Mouse (Mus musculus) Muller cell, postnatal 12 days (primary cell): ENCODE measurements around the gene Fam180a.
"Not testable (repeated sequence)": the region's sequence is repeated elsewhere in the genome, so short reads cannot be mapped to it uniquely, and the experiment has no call there.

Experiments used
- DNase-seq: peaks from one replicate; pipeline ENCODE4 v3.0.0-alpha.2; 2015; ENCODE audit errors: inconsistent ontology term

Fam180a gene

GRCm38 (mm10) chr6:35326111-35326515 is at the start of gene Fam180a:
Gene Fam180a, minus strand, starts transcription at chr6:35326141.
- DNase-seq = peak; percentile 76

GRCm38 (mm10) chr6:35374052-35374451 is 48.1 kb upstream of the Fam180a start:
- DNase-seq = no peak

DNA sequence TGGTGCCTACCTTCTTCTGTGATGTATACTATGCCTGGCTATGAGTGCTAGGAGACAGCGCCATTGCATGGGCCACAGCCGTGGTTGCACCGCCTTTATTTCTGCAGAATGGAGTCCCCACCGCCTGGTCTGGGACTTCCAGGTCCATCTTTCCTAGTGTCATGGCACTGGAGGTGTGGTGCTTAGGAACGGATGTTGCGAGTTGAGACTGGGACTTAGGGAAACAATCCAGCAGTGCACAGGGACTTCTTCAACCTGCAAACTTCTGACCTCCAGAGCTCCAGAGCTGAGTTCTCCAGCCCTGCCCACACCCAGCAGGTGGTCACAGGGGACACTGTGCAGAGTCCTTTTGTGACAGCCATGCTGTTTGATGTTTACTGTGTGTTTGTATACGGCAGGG is 44.4 kb upstream of the Fam180a start:
- no peak for DNase-seq

DNA sequence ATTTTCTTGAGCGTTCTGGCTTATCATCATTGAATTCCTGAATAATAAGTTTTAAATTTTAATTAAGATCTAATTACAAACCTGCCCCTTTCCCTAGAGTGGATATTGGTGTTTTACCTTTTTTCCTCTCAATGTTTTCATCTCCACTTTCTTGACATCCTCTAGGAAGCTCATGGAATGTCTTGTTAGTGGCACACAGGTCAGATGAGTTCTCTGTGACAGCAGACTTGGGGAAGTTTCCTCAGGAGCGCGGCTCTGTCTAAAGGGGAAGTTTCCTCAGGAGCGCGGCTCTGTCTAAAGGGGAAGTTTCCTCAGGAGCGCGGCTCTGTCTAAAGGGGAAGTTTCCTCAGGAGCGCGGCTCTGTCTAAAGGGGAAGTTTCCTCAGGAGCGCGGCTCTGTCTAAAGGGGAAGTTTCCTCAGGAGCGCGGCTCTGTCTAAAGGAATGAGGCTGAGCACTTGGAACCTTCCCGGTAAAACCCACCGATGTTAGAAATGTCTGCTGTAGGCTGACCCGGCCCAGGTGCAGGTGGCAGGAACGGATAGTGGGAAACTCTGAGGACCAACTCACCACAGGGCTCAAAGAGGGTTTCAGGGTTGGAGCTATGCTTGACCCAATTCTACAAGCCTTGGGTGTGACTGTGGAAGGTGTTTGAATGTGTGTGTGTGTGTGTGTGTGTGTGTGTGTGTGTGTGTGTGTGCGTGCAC is 43.8 kb upstream of the Fam180a start:
- not testable (repeated sequence) for DNase-seq

GRCm38 (mm10) chr6:35362596-35362995 is 36.7 kb upstream of the Fam180a start:
- no peak for DNase-seq

GRCm38 (mm10) chr6:35355320-35355719 is 29.4 kb upstream of the Fam180a start:
- no peak for DNase-seq

GRCm38 (mm10) chr6:35354622-35354998 is 28.7 kb upstream of the Fam180a start:
- no peak for DNase-seq

DNA sequence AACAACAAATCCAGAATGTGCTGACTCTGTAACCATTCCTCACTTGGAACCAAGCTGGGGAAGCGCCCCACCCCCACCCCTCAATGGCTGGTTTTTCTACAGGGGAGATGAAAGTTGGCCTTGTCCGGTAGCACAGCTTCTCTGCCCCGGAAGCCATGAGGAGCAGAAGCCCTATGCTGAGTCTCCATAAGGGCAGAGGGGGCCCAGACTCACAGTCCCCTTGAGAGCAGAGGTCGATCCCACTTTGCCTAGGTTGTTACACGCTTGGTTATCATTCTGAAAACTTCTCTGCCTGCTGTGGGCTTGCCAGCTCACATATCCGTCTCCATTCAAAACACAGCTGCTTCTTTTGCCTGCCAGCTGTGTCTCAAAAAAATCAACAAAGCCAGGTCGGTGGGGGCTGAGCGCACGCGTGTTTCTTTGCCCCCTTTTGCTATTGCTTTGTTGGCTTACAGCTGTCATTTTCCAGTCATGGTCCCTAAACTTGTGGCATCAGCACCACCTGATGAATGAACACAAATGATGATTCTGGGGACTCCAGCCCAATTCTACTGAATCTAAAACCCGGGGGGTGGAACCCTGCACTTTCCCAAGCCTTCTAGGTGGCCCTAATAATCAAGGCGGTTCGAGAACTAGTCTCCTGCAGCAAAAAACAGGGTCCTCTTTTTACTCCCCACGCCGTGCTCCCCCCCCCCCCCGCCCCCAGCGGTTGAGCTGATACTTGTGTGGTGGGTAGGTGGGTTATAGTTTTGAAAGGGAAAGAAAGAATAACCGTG is 28.1 kb upstream of the Fam180a start:
- DNase-seq = no peak

GRCm38 (mm10) chr6:35353416-35353815 is 27.5 kb upstream of the Fam180a start:
- no peak for DNase-seq

GRCm38 (mm10) chr6:35352867-35353266 is 26.9 kb upstream of the Fam180a start:
- no peak for DNase-seq

DNA sequence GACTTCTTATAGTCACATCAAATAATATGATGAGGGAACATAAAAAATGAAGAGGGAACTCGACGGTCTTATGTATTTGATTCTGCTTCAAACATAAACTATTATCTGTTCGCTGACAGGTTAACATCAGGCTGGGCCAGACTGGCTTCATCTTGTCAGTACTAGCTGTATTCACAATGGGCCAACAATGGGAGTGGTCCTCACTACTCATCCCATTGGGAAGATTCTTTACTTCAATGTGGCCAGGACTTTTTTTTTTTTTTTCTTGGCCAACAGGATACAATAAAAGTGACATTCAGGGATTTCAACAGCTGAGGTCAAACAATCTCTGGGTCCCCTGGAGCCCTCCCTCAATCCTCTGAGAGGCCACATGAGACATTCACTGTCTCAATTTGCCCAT is 25.9 kb upstream of the Fam180a start:
- DNase-seq = no peak

- no peak for DNase-seq
Measured at GRCm38 (mm10) chr6:35349784-35350183, 23.8 kb upstream of the Fam180a start.

- peak; percentile 21 for DNase-seq
Measured at GRCm38 (mm10) chr6:35338640-35339039, 12.7 kb upstream of the Fam180a start.

- no peak for DNase-seq
Measured at GRCm38 (mm10) chr6:35337836-35338235, 11.9 kb upstream of the Fam180a start.

DNA sequence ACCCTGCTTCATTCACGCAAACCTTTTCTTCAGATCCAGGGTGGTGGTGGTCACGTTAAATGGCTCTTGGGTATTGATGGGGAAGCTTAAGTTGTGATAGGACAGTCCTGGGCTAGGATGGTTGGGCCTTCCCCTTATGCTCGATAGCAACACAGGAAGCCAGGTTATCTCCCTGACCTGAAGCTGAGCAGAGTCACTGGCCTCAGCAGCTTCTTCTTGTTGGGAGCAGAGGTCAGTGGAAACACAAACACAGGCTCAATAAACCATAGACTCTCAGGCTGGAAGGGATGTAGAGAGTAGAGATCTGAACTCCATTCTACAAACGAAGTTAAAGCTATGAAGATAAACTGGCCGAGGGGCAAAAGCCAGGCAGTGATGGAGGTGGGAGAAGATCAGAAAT is 9.5 kb upstream of the Fam180a start:
- no peak for DNase-seq

GRCm38 (mm10) chr6:35334278-35334677 is 8.3 kb upstream of the Fam180a start:
- DNase-seq = no peak

DNA sequence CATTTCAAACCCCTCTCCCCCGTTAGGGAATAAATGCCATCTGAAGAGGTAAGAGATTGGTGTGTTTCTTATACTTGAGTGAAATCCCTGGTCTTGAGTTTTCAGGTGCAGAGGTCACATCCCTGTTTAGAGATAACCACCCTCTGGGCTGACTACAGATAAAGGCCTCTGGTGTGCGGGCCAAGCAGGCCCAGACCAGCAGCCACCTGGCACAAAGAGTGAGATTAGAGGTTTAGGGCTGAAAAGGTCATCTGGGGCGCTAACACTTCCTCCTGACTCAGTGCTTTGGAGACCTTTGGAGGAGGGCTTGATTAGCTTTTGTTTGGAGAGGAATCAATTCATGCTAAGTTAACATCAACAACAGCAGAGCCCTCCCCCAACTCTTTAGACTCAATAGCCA is 7.7 kb upstream of the Fam180a start:
- DNase-seq = no peak

DNA sequence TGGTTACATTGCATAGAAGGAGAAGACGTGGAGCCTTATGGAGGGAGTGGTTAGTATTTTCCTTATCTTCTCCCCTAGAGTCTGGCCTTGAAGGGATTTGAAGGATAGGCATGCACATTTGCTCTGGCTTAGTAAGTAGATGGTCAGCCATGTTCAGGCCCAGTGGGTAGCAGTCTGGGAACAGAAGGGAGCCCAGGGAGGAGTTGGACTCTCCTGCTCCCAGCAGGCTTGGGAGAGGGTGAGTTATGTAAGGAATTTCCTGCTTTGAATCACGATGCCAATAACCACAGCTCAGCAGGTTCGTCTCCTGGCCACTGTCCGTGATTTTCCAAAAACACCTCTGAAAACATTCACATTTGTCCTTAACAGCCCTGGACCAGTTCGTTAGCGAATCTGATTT is 4.9 kb upstream of the Fam180a start:
- peak; percentile 83 for DNase-seq

GRCm38 (mm10) chr6:35329956-35330355 is 4.0 kb upstream of the Fam180a start:
- DNase-seq = peak; percentile 21

DNA sequence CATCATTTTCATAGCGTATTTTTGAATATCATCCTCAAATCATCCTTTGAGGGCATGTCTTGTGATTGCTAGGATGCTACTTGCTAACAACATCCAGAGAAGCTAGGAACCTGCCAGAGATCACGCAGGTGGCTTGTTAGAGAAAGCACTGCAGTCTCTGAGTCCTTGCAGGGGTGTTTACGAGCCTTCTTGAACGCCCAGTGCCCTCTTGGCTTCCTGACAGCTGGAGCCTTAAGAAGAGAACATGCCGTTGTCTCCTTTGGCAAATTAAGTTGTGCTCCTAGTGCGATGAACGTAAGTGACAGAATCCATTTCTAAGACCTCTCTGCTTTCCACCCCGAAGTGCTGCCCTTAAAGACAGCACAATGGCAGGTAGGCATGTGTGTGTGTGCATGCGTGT is 1.6 kb downstream of the Fam180a start:
- no peak for DNase-seq

DNA sequence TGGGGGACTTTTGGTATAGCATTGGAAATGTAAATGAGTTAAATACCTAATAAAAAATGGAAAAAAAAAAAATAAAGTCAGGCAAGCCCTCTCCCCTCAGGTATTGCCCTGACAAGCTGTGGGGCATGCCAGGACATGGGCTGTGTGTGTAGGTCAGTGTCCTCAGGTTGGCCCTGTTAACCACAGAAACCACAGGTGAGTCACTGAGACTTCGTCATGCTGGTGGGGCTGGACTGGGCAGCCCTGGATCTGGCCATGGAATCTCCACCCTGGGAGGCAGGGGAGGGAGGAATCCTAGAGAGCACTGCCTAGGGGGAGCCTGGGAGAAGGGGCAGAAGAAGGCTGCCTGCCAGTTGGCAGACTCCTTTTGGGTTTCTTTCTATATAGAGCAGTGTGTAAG is 2.9 kb downstream of the Fam180a start:
- peak; percentile 78 for DNase-seq

- no peak for DNase-seq
Measured at GRCm38 (mm10) chr6:35321105-35321504, 4.8 kb downstream of the Fam180a start.

- DNase-seq = no peak
Measured at GRCm38 (mm10) chr6:35319850-35320249, 6.1 kb downstream of the Fam180a start.
